Mouse (Mus musculus) neural tube, embryonic 11.5 days (tissue): Measurements from ENCODE around the gene Zfp560. TPM values are rescaled to one million over a fixed set of nuclear protein-coding genes. Genes with fewer than 3 reads are reported as not detected.

Source experiments
- ATAC-seq: fragments of 200-750 bp; cut with Nextera tagmentation; 2 replicates; pipeline ENCODE4 v1.8.0; 2017; ENCODE audit warnings: moderate number of reproducible peaks, mild to moderate bottlenecking, moderate TSS enrichment, moderate library complexity; ENCODE audit not compliant: insufficient read depth, low FRiP score, low TSS enrichment
- DNase-seq: peaks from one replicate; pipeline ENCODE4 v3.0.0-alpha.2; 2015; ENCODE audit warnings: low spot score
- H3K27ac ChIP-seq: fragments of 300-500 bp; sonication (generic); 2 replicates; pipeline ENCODE4 v1.5.1; 2014; ENCODE audit warnings: low read depth, mild to moderate bottlenecking, low read length
- H3K27me3 ChIP-seq: fragments of 300-500 bp; sonication (generic); 2 replicates; pipeline ENCODE4 v1.6.1; 2014; ENCODE audit warnings: mild to moderate bottlenecking, low read length, mixed read lengths; ENCODE audit not compliant: control insufficient read depth, insufficient read depth
- H3K36me3 ChIP-seq: fragments of 300-500 bp; sonication (generic); 2 replicates; pipeline ENCODE4 v1.6.1; 2014; ENCODE audit warnings: mild to moderate bottlenecking, low read length, moderate library complexity, mixed read lengths; ENCODE audit not compliant: control insufficient read depth, insufficient read depth
- H3K4me1 ChIP-seq: fragments of 300-500 bp; sonication (generic); 2 replicates; pipeline ENCODE4 v1.6.1; 2014; ENCODE audit warnings: low read length, mixed read lengths; ENCODE audit not compliant: control insufficient read depth, insufficient read depth
- H3K4me2 ChIP-seq: fragments of 300-500 bp; sonication (generic); 2 replicates; pipeline ENCODE4 v1.6.1; 2014; ENCODE audit warnings: low read depth, mild to moderate bottlenecking, moderate library complexity
- H3K4me3 ChIP-seq: fragments of 300-500 bp; sonication (generic); 2 replicates; pipeline ENCODE4 v1.5.1; 2014; ENCODE audit warnings: low read depth, low read length
- H3K9ac ChIP-seq: fragments of 300-500 bp; sonication (generic); 2 replicates; pipeline ENCODE4 v1.6.1; 2014; ENCODE audit warnings: mild to moderate bottlenecking, low read length
- H3K9me3 ChIP-seq: fragments of 300-500 bp; sonication (generic); 2 replicates; pipeline ENCODE4 v1.6.1; 2016; ENCODE audit warnings: low read length; ENCODE audit not compliant: control insufficient read depth
- WGBS: fragments of 180-500 bp; shearing (Covaris S2); extraction: QIAGEN DNeasy Blood & Tissue Kit; methylation state at CpG from one replicate; pipeline ENCODE4 v1.1.7; 2014; 5-methylcytosine and 5-hydroxymethylcytosine counted together
- polyA plus RNA-seq: library from polyadenylated mRNA; unstranded; fragments of >200 nt; fragmentation: Nextera tagmentation; extraction: Ambion mirVana; gene quantifications from 2 replicates; pipeline ENCODE4 v1.2.1, GENCODE M21; 2014

Gene Zfp560
- 31.1 and 33.8 TPM in 2 replicates for polyA plus RNA-seq

DNA sequence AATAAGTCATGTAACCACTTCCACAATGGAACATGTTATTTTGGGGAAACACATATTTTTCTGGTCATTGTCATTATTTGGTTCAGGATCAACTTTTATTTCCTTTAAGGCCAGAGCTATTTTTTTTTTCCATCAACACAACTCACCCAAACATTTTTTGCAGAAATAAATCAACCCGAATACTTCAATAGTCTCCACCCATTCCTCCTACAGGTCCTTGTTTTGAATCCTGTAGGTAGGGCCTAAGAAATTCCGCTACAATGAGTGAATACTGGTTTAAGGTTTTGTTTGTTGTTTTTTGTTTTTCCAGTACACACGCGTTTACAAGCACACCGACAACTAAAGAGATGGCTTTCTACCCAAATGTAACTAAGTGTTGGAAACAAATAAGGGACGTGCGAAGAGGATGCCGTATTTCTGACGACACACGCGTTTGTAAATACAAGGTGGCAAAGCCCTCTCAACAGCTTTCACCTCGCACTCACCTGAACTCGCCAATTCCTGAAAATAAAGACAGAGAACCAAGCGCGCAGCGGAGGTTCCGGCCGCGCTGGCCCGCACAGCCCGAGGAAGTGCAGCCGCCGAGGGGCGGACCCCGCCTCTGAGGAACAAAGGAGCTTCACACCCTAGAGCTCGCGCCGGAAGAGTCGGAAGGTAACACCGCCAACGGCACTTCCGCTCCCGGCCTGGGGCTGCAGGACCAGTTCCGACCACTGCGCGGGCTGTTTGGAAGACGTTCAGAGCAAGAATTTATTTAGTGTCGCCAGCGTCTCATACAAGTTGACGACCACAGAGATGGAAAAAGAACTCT is at the start of gene Zfp560:
Zfp560 (minus strand) TSS at position 646 of the 811 bp plus-strand sequence.
- no peaks in the 10 kb centered on the region for H3K36me3 ChIP-seq
- H3K27ac ChIP-seq = no peak within 1 kb of the TSS
- peak within 1 kb of the TSS; percentile 72 for H3K4me2 ChIP-seq
- H3K27me3 ChIP-seq = no peaks in the 10 kb centered on the region
- ATAC-seq (peak; percentile 99), DNase-seq (peak; percentile 95)
- H3K9ac ChIP-seq = peak within 1 kb of the TSS; percentile 72
- H3K4me1 ChIP-seq = no peaks in the 10 kb centered on the region
- H3K4me3 ChIP-seq = peak within 1 kb of the TSS; percentile 57
- H3K9me3 ChIP-seq = no peaks in the 10 kb centered on the region
- WGBS = 6% methylated on average over 40 of the region's 40 CpGs

DNA sequence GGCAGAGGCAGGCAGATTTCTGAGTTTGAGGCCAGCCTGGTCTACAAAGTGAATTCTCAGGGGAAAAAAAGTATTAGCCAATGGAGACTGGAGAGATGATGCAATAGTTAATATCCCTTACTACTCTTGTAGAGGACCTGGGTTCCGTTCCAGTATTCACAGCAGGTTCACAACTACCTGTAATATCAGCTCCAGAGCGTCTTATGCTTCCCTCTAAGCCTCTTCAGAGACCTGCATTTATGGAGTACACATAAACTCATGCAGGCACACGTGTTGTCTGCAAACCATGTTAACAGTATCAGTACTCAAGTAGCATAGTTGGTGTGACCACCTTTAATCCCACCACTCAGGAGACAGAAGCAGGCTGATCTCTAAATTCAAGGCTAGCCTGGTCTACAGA is 45.0 kb upstream of the Zfp560 start:
- H3K27ac ChIP-seq = no peak overlapping the region
- DNase-seq (no peak), ATAC-seq (no peak)
- no peaks in the 10 kb centered on the region for H3K27me3 ChIP-seq
- H3K4me1 ChIP-seq = no peaks in the 10 kb centered on the region
- no peak overlapping the region for H3K4me2 ChIP-seq
- 87% methylated on average over 3 of the region's 3 CpGs for WGBS
- no peaks in the 10 kb centered on the region for H3K36me3 ChIP-seq
- H3K9me3 ChIP-seq = no peaks in the 10 kb centered on the region
- no peak overlapping the region for H3K4me3 ChIP-seq
- no peak overlapping the region for H3K9ac ChIP-seq

DNA sequence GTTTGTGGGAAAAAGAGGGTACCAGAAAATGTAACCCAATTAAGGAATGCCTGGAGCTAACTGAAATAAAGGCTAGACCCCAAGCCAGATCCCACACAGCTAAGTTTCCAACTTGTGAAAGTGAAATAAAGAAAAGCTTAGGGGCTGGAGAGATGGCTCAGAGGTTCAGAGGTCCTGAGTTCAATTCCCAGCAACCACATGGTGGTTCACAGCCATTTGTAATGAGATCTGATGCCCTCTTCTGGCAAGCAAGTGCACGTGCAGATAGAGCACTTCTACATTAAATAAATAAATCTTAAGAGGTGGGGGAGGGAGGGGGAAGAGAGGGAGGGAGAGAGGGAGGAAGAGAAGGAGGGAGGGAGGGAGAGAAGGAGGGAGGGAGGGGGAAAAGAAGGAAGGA is 26.5 kb upstream of the Zfp560 start:
- H3K9me3 ChIP-seq = no peaks in the 10 kb centered on the region
- H3K9ac ChIP-seq = no peak overlapping the region
- no peaks in the 10 kb centered on the region for H3K27me3 ChIP-seq
- 29% methylated on average over 1 of the region's 1 CpGs for WGBS
- ATAC-seq = no peak
- no peak overlapping the region for H3K4me3 ChIP-seq
- H3K4me2 ChIP-seq = no peak overlapping the region
- H3K36me3 ChIP-seq = no peaks in the 10 kb centered on the region
- no peaks in the 10 kb centered on the region for H3K4me1 ChIP-seq
- no peak overlapping the region for H3K27ac ChIP-seq
- no peak for DNase-seq

DNA sequence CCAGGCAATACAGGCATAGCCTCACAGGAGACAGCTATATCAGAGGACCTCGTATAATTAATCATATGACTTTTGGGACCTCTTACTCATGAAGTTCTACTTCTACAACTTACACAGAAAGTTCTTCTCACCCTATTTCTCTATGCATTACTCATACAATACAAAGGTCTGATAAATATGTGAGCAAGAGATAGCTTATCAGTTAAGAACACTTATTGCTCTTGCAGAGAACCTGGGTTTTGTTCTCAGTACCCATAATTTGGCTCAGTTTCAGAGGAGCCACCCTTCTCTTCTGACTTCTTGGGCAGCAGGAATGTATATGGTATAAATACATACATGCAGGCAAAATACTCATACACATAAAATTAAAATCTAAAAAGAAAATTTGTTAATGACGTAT is 24.3 kb upstream of the Zfp560 start:
- H3K4me2 ChIP-seq = no peak overlapping the region
- ATAC-seq (no peak), DNase-seq (no peak)
- WGBS = 94% methylated on average over 2 of the region's 2 CpGs
- H3K27ac ChIP-seq = no peak overlapping the region
- no peak overlapping the region for H3K9ac ChIP-seq
- no peaks in the 10 kb centered on the region for H3K4me1 ChIP-seq
- no peaks in the 10 kb centered on the region for H3K27me3 ChIP-seq
- no peaks in the 10 kb centered on the region for H3K36me3 ChIP-seq
- no peaks in the 10 kb centered on the region for H3K9me3 ChIP-seq
- no peak overlapping the region for H3K4me3 ChIP-seq

DNA sequence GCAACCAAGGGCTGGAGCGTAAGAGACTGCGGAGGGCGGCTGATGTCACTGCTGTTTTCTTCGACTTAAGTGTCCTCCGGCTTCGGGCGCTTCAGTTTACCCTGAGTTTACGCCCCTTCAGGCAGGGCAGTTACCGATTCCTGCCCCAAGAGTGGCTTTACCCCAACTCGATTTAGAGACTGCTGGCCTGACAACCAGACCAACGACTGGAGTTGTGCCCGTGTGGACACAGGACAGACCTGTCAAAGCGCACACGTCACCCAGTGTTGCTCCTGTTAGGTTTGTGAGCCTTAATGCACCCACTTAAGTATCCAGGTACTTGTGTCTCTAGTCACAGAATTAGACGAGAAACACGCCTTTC is 346 bp upstream of the Zfp560 start:
- ATAC-seq (peak; percentile 68; the same call in 1 of the 2 replicates), DNase-seq (no peak)
- Histone ChIP-seq H3K4me2 (peak overlapping the region; percentile 72), H3K4me3 (peak overlapping the region; percentile 57), H3K36me3 (no peaks in the 10 kb centered on the region), H3K27me3 (no peaks in the 10 kb centered on the region), H3K9ac (peak overlapping the region; percentile 67), H3K4me1 (no peaks in the 10 kb centered on the region), H3K27ac (no peak overlapping the region), H3K9me3 (no peaks in the 10 kb centered on the region)
- 17% methylated on average over 16 of the region's 16 CpGs for WGBS

DNA sequence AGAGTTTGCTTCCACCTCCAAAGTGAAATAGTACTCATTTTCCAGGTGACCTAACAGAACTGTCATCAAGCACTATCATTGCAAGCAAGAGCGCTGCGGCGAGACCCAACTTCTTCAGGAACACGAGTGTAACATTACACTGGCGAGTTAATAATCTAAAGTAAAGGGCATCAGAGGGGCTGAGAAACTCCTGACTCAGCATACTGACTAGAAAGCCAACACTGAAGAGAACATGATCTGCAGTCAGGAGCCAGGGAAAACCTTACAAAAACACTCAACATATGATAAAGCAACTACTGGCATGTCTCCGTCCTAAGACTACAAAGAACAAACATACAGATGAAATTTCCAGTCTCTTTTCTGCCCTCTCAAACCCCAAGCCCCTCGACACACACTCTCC is 1.3 kb downstream of the Zfp560 start:
- Histone ChIP-seq H3K9me3 (no peaks in the 10 kb centered on the region), H3K36me3 (no peaks in the 10 kb centered on the region), H3K27ac (no peak overlapping the region), H3K4me1 (no peaks in the 10 kb centered on the region), H3K4me2 (no peak overlapping the region), H3K27me3 (no peaks in the 10 kb centered on the region), H3K9ac (no peak overlapping the region), H3K4me3 (no peak overlapping the region; the same call in 1 of the 2 replicates)
- no peak for ATAC-seq
- 91% methylated on average over 7 of the region's 7 CpGs for WGBS
- DNase-seq = no peak

DNA sequence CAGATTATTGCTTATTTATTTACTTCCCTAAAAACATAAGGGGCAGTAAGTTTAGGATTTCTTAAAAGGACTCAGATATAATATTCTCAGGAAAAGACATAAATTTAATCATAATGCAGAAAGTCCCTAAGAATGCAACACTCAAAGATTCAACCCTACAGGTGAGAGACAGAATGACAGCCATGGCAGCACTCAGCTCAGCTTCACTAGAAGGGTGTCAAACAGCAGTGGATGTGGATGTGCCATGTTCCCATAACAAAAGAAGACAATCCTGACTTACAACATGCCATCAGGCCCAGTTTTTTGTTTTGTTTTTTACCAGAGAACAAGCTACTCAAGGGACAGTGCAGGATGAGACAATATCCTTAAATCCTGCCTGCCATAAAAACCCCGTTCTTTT is 10.3 kb downstream of the Zfp560 start:
- ATAC-seq = no peak
- Histone ChIP-seq H3K4me1 (no peaks in the 10 kb centered on the region), H3K9me3 (no peaks in the 10 kb centered on the region), H3K36me3 (no peaks in the 10 kb centered on the region), H3K27me3 (no peaks in the 10 kb centered on the region), H3K9ac (no peak overlapping the region), H3K4me2 (no peak overlapping the region), H3K4me3 (no peak overlapping the region), H3K27ac (no peak overlapping the region)
- WGBS = 98% methylated on average over 1 of the region's 1 CpGs
- DNase-seq = no peak

DNA sequence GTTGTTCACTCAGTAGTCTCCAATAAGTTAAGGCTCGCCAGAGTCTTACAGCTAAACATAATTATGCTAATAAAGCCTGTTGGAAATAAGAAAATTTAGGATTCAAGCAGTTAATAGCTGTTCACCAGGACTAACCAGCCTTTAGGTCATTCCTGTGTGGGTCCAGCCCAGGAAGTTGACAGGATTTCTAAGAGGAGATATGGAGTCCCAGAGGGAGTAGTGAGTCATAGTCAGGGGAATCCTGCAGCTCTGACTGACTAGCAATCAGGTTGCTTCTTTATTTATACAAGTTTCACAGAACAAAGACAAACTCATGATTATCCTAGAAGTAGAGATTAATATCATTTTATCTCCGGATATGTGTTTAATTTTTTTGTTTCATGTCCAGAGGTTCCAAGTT is 17.7 kb downstream of the Zfp560 start:
- H3K36me3 ChIP-seq = no peaks in the 10 kb centered on the region
- ATAC-seq (no peak), DNase-seq (no peak)
- H3K4me1 ChIP-seq = no peaks in the 10 kb centered on the region
- no peaks in the 10 kb centered on the region for H3K27me3 ChIP-seq
- H3K4me2 ChIP-seq = no peak overlapping the region
- WGBS = 89% methylated on average over 2 of the region's 2 CpGs
- no peak overlapping the region for H3K9ac ChIP-seq
- H3K27ac ChIP-seq = no peak overlapping the region
- peaks cover 3% of the 10 kb centered on the region for H3K9me3 ChIP-seq
- H3K4me3 ChIP-seq = no peak overlapping the region

DNA sequence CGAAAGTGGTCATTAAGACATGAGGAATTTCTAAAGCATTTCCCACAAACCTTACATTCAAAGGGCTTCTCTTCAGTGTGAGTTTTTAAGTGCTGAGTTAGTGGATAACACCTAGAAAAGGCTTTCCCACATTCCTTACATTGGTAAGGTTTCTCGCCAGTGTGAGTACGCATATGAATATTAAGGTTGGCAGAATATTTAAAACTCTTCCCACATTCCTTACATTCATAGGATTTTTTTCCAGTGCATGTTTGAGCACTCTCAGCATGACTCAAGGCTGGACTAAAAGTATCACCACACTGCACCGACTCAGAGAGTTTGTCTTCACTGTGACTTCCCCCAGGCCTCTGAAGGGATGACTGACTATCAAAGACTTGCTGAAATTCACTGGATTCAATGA is 36.5 kb downstream of the Zfp560 start:
- Histone ChIP-seq H3K9ac (no peak overlapping the region), H3K36me3 (peaks cover 11% of the 10 kb centered on the region), H3K4me2 (no peak overlapping the region), H3K27me3 (no peaks in the 10 kb centered on the region), H3K9me3 (peaks cover 3% of the 10 kb centered on the region; the same call in 1 of the 2 replicates), H3K4me3 (no peak overlapping the region), H3K27ac (no peak overlapping the region), H3K4me1 (no peaks in the 10 kb centered on the region)
- ATAC-seq (no peak), DNase-seq (no peak)
- 89% methylated on average over 4 of the region's 4 CpGs for WGBS
